7 mouse cellular contexts compared by ENCODE assay signal in the genomic region with DNA sequence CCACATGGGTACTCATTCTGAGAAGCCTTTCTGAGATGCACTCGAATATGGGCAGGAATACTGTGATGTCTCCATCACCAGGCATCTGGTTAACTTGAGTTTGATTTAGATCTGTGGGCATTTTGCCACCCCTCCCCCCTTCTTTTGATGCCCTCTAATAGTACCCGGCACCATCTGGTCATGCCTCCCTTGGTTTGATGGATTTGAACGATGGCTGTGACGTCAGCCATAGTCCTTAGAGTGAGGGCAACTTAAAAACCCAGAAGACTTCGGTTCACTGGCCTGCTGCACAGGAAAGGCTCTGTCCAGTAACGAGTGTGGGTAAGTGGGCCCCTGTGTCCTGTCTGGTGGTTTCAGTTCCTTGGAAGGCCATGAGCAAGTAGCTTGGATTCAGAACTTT.
DNase-seq lines count a peak whose midpoint lies in the region; ATAC-seq lines count a peak whose summit lies in the region.

No protein-coding gene starts in this region.

- 0 out of 2 replicates have a peak, but pooled peaks cover 4% of the 10 kb centered on the region for H3K27me3 ChIP-seq in forebrain, embryonic 16.5 days (replicated peaks; ENCODE audit: control insufficient read depth, insufficient read depth, low read length)
- peaks cover 42% of the 10 kb centered on the region for H3K27me3 ChIP-seq in liver, embryonic 15.5 days

- peak overlapping the region; percentile 91 for H3K4me2 ChIP-seq in forebrain, embryonic 16.5 days (ENCODE audit: low read length)
- H3K4me2 ChIP-seq in liver, embryonic 15.5 days: peak overlapping the region; percentile 18; the same call in 1 of the 2 replicates

- peak overlapping the region; percentile 56 for H3K4me3 ChIP-seq in brown adipose tissue, adult 24 weeks (ENCODE audit: insufficient read depth, low read depth, low read length)
- peak overlapping the region; percentile 89 for H3K4me3 ChIP-seq in forebrain, embryonic 16.5 days (replicated peaks; ENCODE audit: low read length)
- peak overlapping the region; percentile 56 for H3K4me3 ChIP-seq in liver, embryonic 15.5 days (replicated peaks)

- H3K9me3 ChIP-seq in forebrain, embryonic 16.5 days (ENCODE audit: control insufficient read depth, low read length): no peaks in the 10 kb centered on the region
- no peaks in the 10 kb centered on the region for H3K9me3 ChIP-seq in liver, embryonic 15.5 days (replicated peaks)

- peak overlapping the region; percentile 86 for H3K9ac ChIP-seq in forebrain, embryonic 16.5 days (replicated peaks; ENCODE audit: low read depth, low read length)
- H3K9ac ChIP-seq in liver, embryonic 15.5 days: no peak overlapping the region

- H3K4me1 ChIP-seq in brown adipose tissue, adult 24 weeks (ENCODE audit: control insufficient read depth, insufficient read depth, insufficient read length, low read length): peaks cover 39% of the 10 kb centered on the region
- H3K4me1 ChIP-seq in forebrain, embryonic 16.5 days (replicated peaks; ENCODE audit: control insufficient read depth, insufficient read depth, low read length): peaks cover 24% of the 10 kb centered on the region
- H3K4me1 ChIP-seq in liver, embryonic 15.5 days (replicated peaks): peaks cover 4% of the 10 kb centered on the region; the same call in 1 of the 2 replicates

- H3K36me3 ChIP-seq in forebrain, embryonic 16.5 days (ENCODE audit: control insufficient read depth, insufficient read depth): no peaks in the 10 kb centered on the region
- H3K36me3 ChIP-seq in liver, embryonic 15.5 days (replicated peaks): no peaks in the 10 kb centered on the region

- DNase-seq in adipocyte (ENCODE audit: low spot score): peak; percentile 54
- DNase-seq in frontal cortex, postnatal 36 days (ENCODE audit: low spot score in 2 of 2): no peak
- DNase-seq in adrenal gland, postnatal 4 days (ENCODE audit: low spot score in 2 of 2): no peak

- WGBS in forebrain, embryonic 16.5 days: 22% methylated on average over 6 of the region's 6 CpGs
- 23% methylated on average over 6 of the region's 6 CpGs for WGBS in liver, embryonic 15.5 days (ENCODE audit: insufficient replicate concordance)

- ATAC-seq in forebrain, embryonic 16.5 days: no peak
- ATAC-seq in liver, embryonic 15.5 days (ENCODE audit: insufficient read depth): no peak
- ATAC-seq in frontal cortex, adult (ENCODE audit: low TSS enrichment): no peak

- H3K27ac ChIP-seq in brown adipose tissue, adult 24 weeks (replicated peaks; ENCODE audit: low read depth, low read length): peak overlapping the region; percentile 24; the same call in 1 of the 2 replicates
- H3K27ac ChIP-seq in forebrain, embryonic 16.5 days (ENCODE audit: low read length): peak overlapping the region; percentile 41
- no peak overlapping the region for H3K27ac ChIP-seq in liver, embryonic 15.5 days (replicated peaks)
